Mouse (Mus musculus): ENCODE measurements around the gene Tbl2.

Tbl2 gene

DNA sequence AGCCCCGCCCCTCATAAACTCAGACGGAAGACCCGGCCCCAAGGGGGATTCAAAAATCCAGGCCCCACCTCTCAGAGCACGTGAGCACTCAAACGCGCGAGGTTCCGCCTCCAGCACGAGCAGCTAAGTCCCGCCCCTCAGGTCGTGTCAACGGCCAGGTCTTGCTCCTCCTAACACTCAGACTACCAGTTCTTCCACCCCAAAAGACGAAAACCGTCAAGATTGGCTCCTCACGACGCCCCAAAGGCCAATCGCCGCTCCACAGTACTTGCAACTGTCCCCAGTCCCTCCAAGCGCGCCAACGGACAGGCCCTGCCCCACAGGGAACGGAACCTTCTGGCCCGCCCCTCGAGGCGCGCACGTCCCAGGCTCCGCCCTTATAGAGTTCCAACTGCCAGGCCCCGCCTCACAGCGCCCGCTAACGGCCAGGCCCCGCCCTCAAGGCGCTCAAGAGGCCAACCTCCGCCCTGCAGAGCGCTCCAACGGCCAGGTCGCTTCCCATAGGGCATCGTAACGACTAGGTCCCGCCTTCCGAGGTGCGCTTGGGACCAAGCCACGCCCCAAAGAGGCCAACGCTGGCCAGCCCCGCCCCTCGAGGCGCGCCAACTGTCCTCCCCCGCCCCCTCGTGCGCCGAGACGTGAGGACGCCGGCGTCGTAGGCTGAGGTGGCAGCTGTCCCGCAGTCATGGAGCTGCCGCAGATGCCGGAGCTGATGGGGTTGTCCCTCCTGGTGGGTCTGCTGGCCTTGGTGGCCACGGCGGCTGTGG, at the start of gene Tbl2:
Tbl2 (plus strand) TSS at position 605 of the 767 bp plus-strand sequence.
- peak; percentile 99 to 100 for DNase-seq

DNA sequence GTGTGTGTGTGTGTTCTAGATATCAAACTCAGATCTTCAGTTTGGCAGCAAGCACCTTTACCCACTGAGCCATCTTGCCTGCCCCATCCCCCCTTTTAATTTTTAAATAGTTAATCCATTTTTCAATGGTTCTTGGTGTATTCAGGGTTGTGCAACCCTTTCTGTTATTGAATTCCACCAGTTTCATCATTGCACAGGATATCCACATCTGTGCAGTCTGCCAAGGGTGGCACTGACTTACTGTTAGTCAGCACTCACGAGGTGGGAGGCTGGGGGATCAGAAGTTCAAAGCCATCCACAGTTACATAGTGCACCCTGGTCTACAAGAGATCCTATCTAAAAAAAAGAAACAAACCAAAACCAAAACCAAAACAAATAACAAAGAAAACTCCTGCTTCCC, 48.5 kb upstream of the Tbl2 start:
- DNase-seq: no peak

DNA sequence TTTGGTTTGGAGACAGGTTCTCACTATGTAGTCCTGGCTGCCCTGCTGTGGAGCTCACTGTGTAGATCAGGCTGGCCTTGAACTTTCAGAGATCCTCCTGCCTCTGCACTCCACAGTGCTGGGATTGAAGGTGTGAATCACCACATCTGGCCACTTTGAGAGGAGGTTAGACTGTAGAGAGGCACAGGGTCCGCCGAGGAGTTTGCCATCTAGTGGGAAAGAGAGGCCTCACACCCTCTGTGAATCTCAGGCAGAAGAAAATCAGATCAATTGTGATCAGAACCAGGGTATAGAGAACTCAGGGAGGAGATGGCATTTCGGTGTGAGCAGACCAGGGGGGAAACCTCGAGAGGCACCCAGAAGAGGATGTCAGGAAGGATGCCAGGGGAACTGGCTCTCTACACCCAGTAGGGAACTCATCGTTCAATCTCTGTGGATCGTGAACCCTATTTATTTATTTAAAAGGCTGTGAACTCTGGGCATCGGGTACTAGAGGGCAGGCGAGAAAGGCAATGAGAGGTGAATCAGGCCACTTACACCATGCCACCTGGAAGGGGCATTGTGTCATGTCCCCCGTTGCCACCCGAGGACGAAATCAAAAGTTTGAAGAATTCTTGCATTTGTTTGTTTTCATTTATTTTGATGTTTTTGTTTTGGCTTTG, 45.3 kb upstream of the Tbl2 start:
- peak; percentile 42 to 45 for DNase-seq

DNA sequence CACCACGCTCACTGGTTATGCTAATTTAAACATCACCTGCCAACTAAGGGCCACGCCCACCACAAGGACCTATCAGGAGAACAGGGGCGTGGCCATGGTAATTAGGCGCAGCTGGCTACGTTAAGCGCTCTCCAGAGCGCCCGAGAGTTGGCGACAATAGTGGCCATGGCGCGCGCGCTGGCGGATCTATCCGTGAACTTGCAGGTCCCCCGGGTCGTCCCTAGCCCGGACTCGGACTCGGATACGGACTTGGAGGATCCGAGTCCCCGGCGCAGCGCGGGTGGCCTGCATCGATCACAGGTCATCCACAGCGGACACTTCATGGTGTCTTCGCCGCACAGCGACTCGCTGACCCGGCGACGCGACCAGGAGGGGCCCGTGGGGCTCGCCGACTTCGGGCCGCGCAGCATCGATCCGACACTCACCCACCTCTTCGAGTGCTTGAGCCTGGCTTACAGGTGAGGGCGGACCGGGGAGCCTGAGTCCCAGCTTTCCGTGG, 42.6 kb upstream of the Tbl2 start:
- peak; percentile 88 to 94 for DNase-seq

DNA sequence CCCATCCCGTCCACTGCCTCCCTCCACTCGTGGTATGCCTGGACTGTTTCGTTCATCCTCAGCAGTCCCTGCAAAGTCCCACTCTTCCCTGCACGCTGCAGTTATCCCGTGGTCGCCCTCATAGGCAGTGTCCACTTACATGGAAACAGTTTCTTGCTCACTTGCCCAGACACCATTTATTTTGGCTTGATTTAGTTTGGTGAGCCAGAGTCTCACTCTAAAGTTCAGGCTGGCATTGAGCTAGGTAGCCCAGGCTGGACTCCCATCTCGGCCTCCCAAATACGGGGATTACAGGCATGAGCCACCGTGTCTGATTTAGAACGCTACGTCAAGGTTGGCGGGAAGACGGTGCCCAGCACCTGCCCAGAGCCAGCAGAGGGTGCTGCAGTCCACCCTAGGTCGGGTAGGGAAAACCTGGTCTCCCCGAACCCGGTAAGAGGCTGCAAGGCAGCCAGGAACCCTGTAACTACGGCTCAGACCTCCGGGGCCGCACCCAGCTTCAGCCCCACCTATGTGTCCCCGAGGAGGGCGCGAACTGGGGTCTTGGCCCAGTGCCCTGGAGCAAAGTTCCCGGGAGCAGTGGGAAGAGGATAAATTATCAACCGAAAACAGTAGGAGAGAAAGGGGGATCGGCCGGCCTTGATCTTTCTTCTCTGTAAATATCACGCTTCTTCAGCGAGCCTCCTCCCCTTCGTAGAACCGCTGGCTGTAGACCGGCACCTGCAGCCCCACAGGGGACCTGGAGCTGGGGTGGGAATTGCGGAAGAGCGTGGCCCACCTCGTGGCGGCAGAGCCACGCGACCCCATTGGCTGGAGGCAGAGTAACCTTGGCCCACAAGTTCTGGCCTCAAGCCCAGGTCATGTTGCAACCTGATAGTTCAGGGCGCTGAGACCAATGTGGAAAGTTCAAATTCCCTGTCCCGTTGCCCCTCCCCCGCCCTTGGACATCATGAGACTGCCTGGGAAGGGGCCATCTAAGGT, 41.6 kb upstream of the Tbl2 start:
- peak; percentile 77 to 84 for DNase-seq

DNA sequence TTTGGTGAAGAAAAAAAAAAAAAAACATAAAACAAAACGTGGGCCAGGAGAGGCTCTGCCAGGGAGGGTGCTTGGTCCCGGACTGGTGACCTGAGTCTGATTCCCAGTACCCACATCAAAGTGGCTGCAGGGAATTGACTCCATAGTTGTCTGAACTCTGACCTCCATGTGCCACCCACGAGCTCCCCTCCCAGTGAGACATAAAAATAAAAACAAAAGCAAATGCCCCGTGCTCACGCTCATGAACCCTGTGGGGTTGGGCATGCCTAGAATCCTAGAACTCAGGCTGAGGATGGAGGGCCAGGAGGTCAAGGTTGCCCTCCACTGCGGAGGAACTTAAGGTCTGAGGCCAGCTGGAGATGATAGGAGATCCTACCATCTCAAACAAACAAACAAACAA, 40.4 kb upstream of the Tbl2 start:
- no peak for DNase-seq

DNA sequence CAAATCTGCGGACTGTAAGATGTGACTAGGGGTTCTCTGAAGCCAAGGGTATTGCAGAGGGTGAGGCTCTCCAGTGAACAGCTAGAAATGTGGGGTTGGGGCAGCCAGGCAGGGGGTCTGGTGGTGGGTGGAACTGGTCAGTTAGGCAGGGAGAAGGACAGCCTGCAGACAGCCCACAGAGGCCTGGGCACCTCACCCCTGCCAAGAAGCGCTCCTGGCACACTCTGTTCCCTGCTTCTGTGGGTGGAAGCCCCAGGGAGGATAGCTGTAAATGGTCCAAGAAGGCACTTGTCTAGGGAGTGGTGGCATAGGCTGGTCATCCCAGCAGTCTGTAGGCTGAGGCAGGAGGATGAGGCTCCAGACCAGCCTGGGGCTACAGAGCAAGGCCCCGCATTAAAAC, 40.0 kb upstream of the Tbl2 start:
- no peak for DNase-seq

DNA sequence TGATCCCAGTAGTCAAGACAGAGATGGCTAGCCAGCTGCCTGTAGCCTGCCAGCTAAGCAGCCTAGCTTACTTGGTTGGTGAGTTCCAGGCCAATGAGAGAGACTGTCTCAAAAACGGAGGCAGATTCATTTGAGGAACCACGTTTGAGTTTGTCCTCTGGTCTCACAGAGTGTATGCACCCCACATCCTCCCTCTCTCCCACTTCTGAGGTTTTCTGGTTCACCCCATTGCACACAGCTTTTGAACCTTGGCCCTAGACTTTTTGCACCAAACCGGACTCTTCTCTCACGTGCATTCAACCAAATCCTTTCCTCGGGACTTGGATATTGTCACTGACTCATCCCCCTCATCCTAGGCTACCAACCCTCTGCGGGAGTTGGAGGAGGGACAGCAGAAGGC, 39.5 kb upstream of the Tbl2 start:
- peak in 1 of 2 experiments; percentile 16 for DNase-seq

DNA sequence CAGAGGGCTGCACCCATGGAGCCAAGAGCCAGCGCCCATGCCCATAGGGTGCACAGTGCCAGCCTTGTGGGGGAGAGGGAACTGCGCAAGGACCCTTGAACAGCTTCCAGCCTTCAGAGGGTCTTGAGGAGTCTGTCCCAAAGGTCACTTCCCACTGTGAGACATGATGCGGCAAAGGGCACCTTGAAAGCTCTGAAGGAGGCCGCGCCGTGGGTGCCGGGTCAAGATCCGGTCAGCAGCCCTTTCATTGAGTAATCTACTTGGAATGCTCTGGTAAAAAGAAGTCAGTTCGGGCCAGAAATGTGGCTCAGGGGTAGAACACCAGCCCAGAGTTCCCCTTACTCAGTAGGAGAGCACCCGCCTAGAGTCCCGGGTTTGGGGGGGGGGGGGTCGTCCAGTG, 35.7 kb upstream of the Tbl2 start:
- DNase-seq: no peak

DNA sequence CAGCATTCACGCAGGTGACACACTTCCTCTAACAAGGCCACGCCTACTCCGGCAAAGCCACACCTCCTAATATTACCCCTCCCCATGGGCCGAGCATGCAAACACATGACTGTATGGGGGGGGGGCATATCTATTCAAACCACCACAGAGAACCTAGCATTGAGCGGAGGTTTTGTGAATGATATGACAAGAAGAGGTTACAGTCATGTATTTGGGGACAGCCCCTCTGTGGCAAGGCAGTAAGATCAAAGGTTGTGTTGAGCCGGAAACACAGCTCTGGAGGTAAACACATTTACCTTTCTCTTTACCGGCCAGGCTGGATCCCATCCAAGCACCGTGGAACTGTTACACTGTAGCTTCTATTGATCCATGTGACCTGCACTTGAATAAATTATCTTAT, 34.2 kb upstream of the Tbl2 start:
- no peak for DNase-seq

DNA sequence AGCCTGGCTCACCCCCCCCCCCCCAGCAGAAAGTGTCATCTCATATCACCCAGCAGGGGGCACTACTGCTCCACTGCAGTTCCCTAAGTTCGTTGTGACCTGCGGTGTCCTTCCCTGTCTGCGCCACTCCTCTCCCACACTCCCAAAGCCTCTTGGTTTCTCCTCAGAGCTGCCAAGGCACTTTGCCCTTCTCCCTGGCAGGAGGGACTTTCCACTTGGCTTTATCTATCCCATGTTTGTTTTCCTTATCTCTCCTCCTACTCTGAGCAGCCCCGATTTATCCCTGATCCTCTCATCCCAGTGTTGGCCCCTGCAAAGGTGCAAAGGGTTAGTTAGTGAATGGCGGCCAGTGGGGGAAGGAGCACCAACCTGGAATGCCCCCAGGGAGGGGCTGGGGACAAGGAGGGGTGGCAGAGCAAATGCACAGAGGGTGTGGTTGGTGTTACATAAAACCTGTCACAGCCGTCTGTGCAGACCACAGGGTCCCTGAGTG, 30.8 kb upstream of the Tbl2 start:
- DNase-seq: peak; percentile 75 to 81

DNA sequence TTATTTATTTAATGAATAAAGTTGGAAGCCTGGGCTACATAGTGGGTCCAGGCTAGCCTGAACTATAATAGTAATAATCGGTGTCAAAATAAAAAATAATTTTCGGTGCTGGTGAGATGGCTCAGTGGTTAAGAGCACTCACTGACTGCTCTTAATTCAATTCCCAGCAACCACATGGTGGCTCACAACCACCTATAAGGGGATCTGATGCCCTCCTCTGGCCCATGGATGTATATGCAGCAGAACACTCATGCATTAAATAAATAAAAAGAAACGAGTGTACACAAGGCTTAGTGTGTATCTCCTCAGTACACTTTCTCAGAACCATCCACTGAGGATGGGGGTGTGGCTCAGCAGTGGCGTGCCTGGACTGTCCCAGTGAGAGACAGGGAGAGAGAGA, 28.7 kb upstream of the Tbl2 start:
- DNase-seq: no peak

DNA sequence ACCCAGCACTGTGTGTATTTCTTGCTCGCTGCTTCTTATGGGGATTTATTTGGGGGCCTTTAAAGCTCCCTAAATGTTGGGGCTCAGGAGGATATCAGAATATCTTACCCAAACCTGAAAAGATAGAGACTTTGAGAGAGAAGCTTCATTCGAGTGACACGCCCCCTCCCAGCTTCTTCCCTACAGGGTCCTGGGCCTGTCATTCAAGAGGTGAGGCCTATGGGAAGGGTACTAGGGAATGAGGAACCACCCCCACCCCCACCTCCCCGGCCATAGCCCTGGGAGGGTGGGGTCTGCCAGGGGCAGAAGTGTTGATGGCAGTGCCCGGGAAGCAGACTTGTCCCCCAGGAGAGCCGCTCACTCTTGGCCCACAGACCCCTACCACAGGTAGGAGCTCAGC, 23.3 kb upstream of the Tbl2 start:
- DNase-seq: no peak

DNA sequence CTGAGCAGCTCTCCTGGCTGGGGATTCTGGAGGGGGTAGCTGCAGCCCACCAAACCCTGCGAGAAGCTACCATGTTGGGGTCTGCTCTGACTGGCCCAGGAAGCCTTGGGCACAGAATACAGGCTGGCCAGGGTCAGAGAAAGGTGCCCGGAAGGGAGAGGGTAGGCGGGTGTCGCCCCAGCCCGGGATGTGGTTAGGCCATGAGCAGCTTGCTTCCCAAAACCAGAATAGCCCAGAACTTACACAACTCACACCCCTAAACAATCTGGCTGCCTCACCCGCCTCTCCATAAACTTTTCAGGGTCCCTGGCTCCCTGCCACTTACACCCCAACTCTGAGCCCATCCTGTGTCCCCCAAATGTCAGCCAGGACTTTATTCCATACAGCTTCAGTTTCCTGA, 21.8 kb upstream of the Tbl2 start:
- DNase-seq: no peak

DNA sequence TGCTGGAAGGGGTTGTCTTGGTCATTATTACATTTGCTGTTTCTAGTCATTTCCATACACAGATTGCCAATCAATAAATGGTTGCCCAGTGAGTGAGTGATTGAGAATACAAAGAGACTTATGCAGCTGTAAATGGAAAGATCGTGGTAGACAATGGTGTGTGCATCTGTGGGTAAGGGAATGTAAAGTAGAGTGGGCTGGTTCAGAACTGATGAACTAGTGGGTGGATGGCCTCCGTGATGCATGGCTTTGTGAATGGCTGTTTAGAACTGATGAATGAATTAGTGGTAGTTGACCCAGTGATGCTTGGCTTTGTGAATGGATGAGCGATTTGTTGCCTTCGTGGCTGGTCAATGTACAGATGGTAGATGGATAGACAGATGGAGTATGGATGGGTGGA, 19.7 kb upstream of the Tbl2 start:
- DNase-seq: no peak

DNA sequence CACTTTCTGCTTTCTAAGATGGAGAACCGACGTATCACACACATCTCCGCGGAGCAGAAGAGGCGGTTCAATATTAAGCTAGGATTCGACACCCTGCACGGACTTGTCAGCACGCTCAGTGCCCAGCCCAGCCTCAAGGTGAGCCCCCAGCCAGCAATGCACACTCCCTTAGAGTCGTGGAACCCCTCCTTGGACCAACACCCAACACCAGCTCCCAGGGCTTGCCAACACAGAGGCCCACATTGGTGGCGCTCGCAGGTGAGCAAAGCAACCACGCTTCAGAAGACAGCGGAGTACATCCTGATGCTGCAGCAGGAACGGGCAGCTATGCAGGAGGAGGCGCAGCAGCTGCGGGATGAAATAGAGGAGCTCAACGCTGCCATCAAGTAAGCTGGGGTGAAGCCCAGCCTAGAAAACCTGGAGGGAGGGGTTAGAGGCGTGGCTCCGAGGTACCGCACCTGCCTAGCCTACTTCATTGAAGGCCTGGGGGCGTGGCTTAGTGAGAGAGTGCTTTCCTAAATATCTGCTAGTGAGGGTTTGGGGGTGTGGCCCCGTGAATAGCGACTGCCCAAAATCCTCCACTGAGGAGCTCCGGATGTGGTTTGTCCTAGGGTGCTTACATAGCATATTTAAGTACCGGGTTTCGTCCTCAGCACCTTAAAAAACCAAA, 15.6 kb upstream of the Tbl2 start:
- DNase-seq: peak; percentile 61 to 78

DNA sequence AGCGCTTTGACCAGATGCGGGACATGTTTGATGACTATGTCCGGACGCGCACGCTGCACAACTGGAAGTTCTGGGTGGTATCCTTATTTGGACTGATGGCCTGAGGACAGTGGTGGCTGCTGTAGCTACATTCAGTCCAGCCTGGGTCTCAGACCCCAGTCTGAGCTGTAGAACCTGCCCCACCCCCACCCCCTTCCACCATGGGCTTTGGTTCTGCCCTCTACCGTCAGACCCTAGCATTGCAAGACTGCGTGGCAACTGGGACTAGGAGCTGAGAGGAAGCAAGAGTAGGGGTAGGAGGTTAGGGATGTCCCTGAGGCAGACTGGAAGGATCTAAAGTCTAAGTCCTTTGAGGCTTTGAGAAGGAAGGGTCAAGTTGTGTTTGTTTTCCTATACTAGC, 14.9 kb upstream of the Tbl2 start:
- peak; percentile 67 to 73 for DNase-seq

DNA sequence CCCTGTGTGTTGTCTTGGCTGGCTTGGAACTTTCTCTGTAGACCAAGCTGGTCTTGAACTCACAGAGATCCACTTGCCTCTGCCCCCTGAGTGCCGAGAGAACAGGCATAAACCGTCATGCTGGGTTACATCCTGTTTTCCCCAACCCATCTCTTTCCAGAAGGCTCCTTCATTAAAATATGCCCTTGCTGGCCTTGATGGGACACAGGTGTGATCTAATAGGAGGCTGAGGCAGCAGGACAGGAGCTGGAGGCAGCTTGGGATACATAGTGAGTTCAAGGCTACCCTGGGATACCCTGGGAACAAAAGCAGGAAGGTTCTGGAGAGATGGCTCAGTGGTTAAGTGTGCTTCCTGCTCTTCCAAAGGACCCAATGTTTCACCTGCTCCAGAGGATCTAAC, 9.6 kb upstream of the Tbl2 start:
- DNase-seq: no peak

DNA sequence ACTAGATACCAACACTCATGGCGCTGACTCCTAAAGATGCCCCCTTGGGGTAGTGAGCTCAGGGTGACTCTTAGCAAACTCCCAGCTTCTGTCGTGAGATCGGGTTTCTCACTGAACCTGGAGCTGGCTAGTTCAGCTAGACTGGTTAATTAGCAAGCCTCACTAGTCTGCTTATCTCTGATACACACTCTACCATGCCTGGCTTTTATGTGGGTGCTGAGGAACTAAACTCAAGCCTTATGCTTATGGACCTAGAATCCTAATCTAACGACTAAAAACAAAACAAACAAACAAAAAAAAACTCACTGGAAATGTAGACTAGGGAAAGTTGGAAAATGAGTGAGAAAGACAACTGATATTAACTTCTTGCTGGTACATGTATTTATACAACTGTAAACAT, 5.0 kb upstream of the Tbl2 start:
- DNase-seq: no peak

DNA sequence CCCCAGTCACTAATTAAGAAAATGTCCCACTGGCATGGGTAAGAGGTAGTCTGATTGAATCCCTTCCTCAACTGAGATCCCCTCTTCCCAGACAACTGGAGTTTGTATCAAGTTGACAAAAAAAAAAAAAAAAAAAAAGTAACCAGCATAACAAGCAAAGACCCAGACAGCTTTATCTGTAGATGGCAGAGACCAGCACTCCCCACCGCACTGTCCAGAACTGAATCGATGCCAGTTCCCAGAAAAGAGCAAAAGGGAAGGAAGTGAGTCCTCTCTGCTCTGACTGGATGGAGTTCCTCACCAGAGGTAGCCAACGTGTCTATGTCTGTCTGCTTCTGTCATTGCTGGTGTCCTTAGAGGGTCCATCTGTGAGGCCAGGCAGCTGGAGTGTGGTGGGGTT, 3.9 kb upstream of the Tbl2 start:
- DNase-seq: no peak

DNA sequence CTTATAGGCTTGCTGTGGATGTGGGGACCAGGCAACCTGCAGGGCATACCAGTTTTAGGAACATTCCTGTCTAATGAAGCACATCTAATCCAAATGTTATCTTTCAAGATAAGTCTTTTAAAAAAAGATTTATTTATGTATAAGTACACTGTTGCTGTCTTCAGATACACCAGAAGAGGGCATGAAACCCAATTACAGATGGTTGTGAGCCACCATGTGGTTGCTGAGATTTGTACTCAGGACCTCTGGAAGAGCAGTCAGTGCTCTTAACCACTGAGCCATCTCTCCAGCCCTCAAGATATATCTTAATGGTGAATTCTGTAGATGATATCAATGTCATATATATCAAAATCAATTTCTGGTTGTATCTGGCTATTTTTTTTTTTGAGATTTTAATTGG, 3.5 kb upstream of the Tbl2 start:
- no peak for DNase-seq

DNA sequence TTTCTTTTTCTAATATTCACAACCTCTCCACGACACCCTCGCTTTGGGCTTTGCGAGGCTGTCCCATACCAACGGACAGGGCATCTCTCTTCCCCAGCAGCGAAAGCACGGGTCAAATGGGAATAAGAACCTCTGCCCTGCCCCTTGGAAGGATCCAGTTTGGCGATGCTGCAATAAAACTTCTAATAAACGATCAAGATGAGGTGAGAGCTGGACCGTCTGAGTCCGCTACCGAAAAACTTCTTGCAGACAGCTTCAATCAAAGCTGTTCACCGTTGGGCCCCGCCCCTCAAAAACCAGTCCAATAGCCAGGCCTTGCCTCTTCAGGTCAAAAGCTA, 773 bp upstream of the Tbl2 start:
- no peak for DNase-seq

DNA sequence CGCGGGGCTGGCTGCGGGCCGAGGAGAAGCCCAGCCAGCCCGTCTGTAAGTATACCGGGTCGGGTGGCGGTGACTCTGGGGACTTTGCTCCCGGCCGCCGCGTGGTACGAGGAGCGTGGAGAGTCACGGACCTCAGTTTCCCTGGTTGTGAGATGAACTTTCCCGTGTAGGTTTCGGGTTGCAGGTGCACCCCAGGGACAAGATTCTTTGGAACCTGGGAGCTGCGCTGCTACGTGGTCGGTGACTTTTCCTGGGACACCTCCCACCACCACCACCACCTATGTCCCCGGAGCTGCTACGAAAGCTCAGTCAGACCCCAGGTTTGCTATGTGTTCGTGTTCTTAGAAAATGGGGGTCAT, 342 bp downstream of the Tbl2 start:
- no peak for DNase-seq

Measured in kidney, postnatal 4 days (tissue).